Mouse (Mus musculus) ES-E14 (cell line): ENCODE data around the gene Ddx23. TPM values are rescaled to one million over a fixed set of nuclear protein-coding genes. Genes with fewer than 3 reads are reported as not detected.

Source experiments
- DNase-seq: peaks from one replicate; pipeline ENCODE4 v3.0.0-alpha.2; 2013; ENCODE audit warnings: low read depth, low spot score
- H3K27ac ChIP-seq: 2 replicates; pipeline ENCODE4 v1.5.1; 2012; ENCODE audit warnings: low read depth, mild to moderate bottlenecking, low read length, moderate library complexity, mixed read lengths; ENCODE audit not compliant: poor library complexity, insufficient read depth, severe bottlenecking
- H3K36me3 ChIP-seq: 2 replicates; pipeline ENCODE4 v1.6.1; 2012; ENCODE audit warnings: mild to moderate bottlenecking, low read length, moderate library complexity, mixed read lengths; ENCODE audit not compliant: control insufficient read depth, poor library complexity, insufficient read depth, severe bottlenecking
- H3K4me1 ChIP-seq, 2 experiments: fragments of 150-350 bp in 1 of 2; sonication (generic) in 1 of 2; 2 replicates each; pipeline ENCODE4 v1.6.1; 2012; ENCODE audit warnings: low read length in 2 of 2, mild to moderate bottlenecking in 1 of 2, mixed read lengths in 1 of 2; ENCODE audit not compliant: control insufficient read depth in 2 of 2, insufficient read depth in 2 of 2, poor library complexity in 1 of 2
- H3K4me3 ChIP-seq, 2 experiments: fragments of 150-350 bp in 1 of 2; sonication (generic) in 1 of 2; 2 replicates each; pipeline ENCODE4 v1.5.1; 2012; ENCODE audit warnings: low read length in 2 of 2, low read depth in 1 of 2, mild to moderate bottlenecking in 1 of 2, mixed read lengths in 1 of 2; ENCODE audit not compliant: insufficient read depth in 1 of 2, poor library complexity in 1 of 2, severe bottlenecking in 1 of 2
- H3K9ac ChIP-seq: 2 replicates; pipeline ENCODE4 v1.6.1; 2012; ENCODE audit warnings: low read depth, mild to moderate bottlenecking, low read length, mixed read lengths; ENCODE audit not compliant: poor library complexity, insufficient read depth, severe bottlenecking
- H3K9me3 ChIP-seq: fragments of 150-350 bp; sonication (generic); 2 replicates; pipeline ENCODE4 v1.6.1; 2012; ENCODE audit warnings: low read depth, mild to moderate bottlenecking, low read length; ENCODE audit not compliant: control insufficient read depth, insufficient read depth
- CHD2 ChIP-seq: IDR thresholded peaks from 2 replicates; pipeline ENCODE4 v1.6.1; 2014; ENCODE audit warnings: mild to moderate bottlenecking, low read depth, low read length, inconsistent platforms
- HCFC1 ChIP-seq: IDR thresholded peaks from 2 replicates; pipeline ENCODE4 v1.6.1; 2012; ENCODE audit warnings: low read length, inconsistent platforms, borderline replicate concordance; ENCODE audit not compliant: insufficient read depth
- MAFK ChIP-seq: IDR thresholded peaks from 2 replicates; pipeline ENCODE4 v1.6.1; 2014; ENCODE audit warnings: mild to moderate bottlenecking, low read depth, low read length, inconsistent platforms; ENCODE audit not compliant: insufficient read depth
- ZC3H11A ChIP-seq: IDR thresholded peaks from 2 replicates; pipeline ENCODE4 v1.6.1; 2012; ENCODE audit warnings: low read depth, mild to moderate bottlenecking, inconsistent platforms, low read length, borderline replicate concordance
- ZNF384 ChIP-seq: IDR thresholded peaks from 2 replicates; pipeline ENCODE4 v1.6.1; 2012; ENCODE audit warnings: low read depth, low read length, inconsistent platforms
- in situ Hi-C, 2 experiments: fragments of 600-800 bp; cut with MboI; formaldehyde crosslinking; loops; one replicate each; pipeline ENCODE4 v1.15.1; 2025; ENCODE audit warnings: low sequenced_read_pairs in 2 of 2, inconsistent platforms in 1 of 2; ENCODE audit not compliant: unreplicated experiment in 2 of 2
- total RNA-seq: library from RNA; depleted of rRNA; stranded (reverse); fragments of 300-350 nt; gene quantifications from 2 replicates; pipeline ENCODE4 v1.2.3, GENCODE M21; 2012

Ddx23 gene
- total RNA-seq, 1 experiment: 147 TPM

DNA sequence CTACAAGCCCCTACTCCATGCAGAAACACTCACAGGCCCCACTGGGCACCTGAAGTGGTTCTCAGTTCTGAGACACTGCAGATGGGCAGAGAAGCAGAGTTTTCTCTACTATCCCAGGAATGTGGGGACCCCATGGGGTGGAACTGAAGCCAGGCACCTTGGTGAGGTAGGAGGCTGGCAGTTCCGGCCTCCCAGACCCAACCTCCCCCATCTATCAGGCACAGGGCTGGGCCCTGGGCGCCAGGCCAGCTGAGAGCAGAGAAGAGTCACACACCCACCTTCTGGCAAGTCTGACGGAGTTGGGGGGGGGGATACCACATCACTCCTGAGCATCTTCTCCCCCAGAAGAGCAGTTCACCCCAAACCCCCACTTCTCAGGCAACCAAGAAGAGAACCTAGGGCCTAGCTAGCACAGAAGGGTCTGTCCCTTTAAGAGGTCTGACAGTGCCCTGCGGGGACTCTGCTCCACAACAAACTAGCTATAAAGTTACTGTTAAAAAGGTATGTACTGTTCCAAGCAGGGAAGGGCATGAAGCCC, 59.7 kb downstream of the Ddx23 start:
- no peak overlapping the region for H3K9ac ChIP-seq
- H3K4me3 ChIP-seq: no peak overlapping the region
- peaks cover 4 to 38% of the 10 kb centered on the region in 2 experiments; a peak in 3 of 4 replicates for H3K4me1 ChIP-seq
- H3K27ac ChIP-seq: no peak overlapping the region
- H3K36me3 ChIP-seq: no peaks in the 10 kb centered on the region
- no peaks in the 10 kb centered on the region for H3K9me3 ChIP-seq
- no peak for DNase-seq
- TF ChIP-seq ZNF384: no peak
- in situ Hi-C loops: no loop called here

DNA sequence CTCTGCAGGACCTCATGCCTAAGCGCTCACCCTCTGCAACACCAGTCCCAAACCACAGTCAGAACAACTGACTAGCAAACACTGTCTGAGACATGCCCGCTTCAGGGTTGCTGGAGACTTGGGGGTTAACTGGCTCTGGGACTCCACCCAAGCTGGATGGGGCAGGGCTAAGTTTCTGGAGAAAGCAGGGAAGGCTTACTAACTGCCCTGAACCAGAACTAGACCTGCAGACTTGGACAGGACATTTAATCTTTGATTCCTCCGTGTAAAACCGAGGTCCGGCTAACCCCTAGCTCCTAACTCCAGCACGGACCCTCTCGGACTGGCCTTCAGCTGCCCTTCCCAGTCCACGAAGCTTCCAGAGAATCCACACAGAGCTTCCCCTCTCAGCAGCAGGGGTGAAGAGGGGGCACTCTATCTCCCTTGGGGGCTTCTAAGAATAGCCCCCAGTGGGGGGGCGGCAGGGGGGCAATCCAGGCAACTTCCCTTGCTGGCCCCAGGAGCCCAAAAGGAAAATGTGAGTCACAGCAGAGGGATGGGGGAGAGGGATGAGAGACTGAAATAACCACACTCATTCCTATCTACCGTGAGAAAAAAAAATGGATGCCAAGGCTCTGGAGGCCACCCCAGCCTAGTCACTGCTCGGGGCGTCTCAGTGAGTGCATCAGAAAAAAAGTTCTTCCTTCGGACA, 60.4 kb downstream of the Ddx23 start:
- peak overlapping the region; percentile 48; the same call in 1 of the 2 replicates for H3K9ac ChIP-seq

DNA sequence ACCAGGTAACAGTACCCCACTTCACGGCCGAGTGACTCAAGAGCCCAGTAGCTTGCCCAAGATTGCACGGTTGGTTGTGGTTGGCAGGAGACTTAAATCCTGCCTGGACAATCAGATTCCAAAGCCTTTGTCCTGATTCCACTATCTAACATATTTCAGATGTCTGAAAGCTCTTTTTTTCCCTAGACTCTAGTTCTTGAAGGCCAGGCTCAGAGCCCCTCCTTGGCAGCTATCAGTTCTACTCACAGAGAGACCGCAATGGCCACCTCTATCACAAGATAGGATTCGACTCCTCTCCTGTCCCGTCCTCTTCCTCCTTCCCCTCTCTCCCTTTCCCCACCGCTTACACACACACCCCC, 60.9 kb downstream of the Ddx23 start:
- Histone ChIP-seq H3K9me3 (no peaks in the 10 kb centered on the region), H3K9ac (no peak overlapping the region), H3K4me1 (peaks cover 4 to 38% of the 10 kb centered on the region in 2 experiments; a peak in 3 of 4 replicates), H3K4me3 (no peak overlapping the region), H3K27ac (no peak overlapping the region), H3K36me3 (no peaks in the 10 kb centered on the region)
- in situ Hi-C loops: no loop called here
- DNase-seq: no peak
- no peak for TF ChIP-seq HCFC1
- no peak for TF ChIP-seq ZNF384
- no peak for TF ChIP-seq ZC3H11A
- TF ChIP-seq MAFK: no peak
- no peak for TF ChIP-seq CHD2

More for the DNA sequence above, 60.4 kb downstream of the Ddx23 start:
- H3K9me3 ChIP-seq: no peaks in the 10 kb centered on the region
- in situ Hi-C loops: no loop called here
- TF ChIP-seq ZNF384 (no peak), CHD2 (no peak), HCFC1 (no peak), ZC3H11A (no peak), MAFK (no peak)
- no peaks in the 10 kb centered on the region for H3K36me3 ChIP-seq
- no peak overlapping the region for H3K27ac ChIP-seq
- H3K4me1 ChIP-seq: peaks cover 4 to 38% of the 10 kb centered on the region in 2 experiments; a peak in 3 of 4 replicates
- 0 out of 4 replicates have a peak overlapping the region, but pooled peaks of 1 of the 2 experiments have one; percentile 12 for H3K4me3 ChIP-seq
- DNase-seq: no peak

DNA sequence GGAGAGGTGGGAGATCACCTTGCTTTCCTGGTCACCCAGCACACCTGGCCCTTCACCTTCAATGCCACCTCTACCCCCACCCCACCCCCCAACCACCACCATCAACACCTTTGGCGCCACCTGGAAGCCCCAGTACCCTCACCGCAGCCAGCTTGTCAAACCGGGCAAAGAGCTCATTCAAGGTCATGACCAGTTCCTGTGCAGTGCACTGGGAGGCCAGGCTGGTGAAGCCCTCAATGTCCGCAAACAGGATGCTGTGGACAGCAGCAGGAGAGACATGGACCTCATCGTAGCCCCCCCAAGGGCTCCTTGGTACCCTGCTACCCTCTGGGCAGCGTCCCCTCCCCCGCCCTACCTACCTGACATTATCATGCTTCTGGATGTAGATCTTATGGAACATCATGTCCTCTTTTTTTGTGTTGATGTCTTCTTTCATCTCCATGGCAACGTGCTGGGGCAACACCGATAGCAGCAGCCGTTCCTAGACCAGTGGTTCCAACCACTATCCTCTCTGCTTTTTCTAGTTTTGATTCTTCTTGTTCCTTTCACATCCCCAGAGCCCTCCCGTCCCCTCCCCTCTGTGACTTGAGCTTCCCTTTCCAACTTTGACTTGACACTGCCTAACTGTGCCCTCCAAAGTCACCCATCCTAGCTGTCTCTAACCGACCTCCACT, 62.5 kb downstream of the Ddx23 start:
- Histone ChIP-seq H3K9me3 (no peaks in the 10 kb centered on the region), H3K36me3 (peaks cover 3% of the 10 kb centered on the region; the same call in 1 of the 2 replicates), H3K27ac (no peak overlapping the region), H3K4me1 (peaks cover 4 to 44% of the 10 kb centered on the region in 2 experiments; a peak in 3 of 4 replicates), H3K9ac (no peak overlapping the region), H3K4me3 (no peak overlapping the region)
- in situ Hi-C loops: no loop called here
- no peak for DNase-seq
- no peak for TF ChIP-seq MAFK
- no peak for TF ChIP-seq ZC3H11A
- no peak for TF ChIP-seq HCFC1
- no peak for TF ChIP-seq ZNF384
- TF ChIP-seq CHD2: no peak
